Mouse (Mus musculus): ENCODE measurements around the gene Hist1h2bg.
"Not testable (repeated sequence)": the region's sequence is repeated elsewhere in the genome, so short reads cannot be mapped to it uniquely, and the experiment has no call there.

The Hist1h2bg gene

DNA sequence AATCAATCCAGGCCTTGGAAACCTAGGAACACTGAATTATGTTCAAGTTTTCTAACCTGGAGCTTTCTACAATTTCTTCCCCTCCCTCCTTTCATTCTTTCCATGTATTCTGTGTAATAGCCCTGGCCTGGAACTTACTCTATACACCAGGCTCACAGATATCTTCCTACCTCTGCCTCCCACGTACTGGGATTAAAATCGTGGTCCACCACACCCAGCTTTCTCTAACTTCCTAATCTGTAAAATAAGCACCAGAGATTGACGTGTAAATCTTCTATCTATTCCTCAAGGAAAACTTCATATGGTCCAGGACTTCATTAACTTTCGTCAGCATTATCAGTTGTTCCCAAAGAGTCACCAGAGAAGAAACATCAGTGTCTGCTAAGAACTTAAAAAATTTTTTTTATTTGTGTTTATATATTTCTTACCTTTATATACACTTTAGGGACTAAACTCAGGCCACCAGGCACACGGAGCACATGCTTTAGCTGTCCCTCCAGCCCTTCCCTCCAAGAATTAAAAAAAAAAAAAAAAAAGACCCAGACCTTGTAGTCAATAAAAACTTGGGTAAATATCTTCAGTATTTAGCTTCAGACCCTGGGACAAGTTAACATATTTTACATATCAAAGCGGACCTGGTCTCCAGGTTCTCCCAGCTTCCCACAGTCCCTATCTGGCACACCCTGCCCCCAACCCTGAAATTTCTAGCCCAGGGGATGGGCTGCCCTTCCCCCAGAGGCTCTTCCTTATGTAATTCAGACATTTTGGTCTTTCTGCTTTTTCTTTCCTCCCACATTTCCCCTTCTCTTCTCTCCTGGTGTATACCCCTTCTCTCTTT, 11.2 kb downstream of the Hist1h2bg start:
- DNase-seq (ENCODE audit: low spot score in 2 of 2): no peak

DNA sequence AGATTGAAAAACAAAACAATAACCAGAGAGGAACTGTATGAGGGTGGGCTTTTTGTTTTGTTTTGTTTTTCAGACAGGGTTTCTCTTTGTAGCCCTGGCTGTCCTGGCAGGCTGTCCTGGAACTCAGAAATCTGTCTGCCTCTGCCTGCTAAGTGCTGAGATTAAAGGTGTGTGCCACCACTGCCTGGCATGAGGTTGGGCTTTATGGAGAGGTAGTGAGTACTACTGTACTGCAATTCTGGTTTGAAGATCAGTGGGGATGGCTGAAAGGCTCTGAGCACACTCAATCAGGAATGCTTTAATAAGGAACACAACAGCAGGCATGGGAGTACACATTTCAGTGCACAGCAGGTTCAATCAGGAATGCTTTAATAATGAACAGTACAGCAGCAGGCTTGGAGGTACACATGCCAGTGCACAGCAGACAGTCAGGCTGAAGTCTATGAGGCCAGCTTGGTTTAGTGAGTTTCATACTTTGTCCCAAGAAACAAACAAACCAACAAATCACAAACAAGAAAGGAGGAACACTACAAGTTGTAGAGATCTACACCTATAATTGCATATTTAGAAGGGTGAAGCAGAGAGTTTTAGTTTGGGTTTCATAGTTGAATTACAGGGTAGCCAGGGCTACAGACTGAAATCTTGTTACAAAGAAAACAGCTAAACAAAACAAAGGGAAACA, 12.3 kb downstream of the Hist1h2bg start:
- DNase-seq (ENCODE audit: low spot score in 2 of 2): no peak

DNA sequence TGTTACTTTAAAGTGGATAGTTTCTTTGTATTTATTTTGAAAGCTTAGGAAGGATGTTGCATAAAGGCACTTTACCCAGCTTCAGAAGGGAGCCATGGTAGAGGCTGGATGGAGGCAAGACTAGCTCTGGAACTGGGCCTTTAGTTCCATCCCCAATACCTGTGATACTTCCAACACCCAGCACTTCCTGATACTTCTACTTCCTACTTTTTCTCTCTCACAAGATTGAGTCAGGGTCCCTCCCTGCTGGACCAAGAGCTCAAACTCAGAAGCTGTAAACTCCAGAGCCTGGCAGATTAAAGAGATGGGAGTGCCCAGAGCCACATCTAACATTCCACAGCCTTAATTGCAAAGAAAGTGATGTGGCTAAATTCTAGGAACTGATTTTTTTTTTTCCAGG, 13.1 kb downstream of the Hist1h2bg start:
- DNase-seq (ENCODE audit: low spot score in 2 of 2): no peak

DNA sequence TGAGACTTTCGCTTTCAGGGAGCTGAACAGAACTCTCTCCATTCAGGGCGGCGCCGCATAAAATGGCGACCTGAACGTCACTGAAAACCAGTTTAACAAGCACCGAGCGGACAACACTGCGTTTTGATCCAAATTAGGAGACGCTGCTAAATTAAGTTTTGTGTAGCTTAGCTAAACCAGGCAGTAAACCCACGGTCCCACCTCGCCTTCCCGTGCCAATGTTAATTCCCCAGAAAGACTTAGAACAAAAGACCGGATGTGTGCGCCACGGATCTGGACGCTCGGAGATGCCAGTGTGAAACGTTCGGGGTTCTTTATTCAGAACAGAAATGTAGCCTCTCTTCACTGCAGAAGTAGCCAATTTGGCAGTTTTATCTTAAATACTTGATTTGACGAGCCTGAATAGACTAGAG, 13.8 kb downstream of the Hist1h2bg start:
- peak; percentile 52 to 53 for DNase-seq (ENCODE audit: low spot score in 2 of 2)

DNA sequence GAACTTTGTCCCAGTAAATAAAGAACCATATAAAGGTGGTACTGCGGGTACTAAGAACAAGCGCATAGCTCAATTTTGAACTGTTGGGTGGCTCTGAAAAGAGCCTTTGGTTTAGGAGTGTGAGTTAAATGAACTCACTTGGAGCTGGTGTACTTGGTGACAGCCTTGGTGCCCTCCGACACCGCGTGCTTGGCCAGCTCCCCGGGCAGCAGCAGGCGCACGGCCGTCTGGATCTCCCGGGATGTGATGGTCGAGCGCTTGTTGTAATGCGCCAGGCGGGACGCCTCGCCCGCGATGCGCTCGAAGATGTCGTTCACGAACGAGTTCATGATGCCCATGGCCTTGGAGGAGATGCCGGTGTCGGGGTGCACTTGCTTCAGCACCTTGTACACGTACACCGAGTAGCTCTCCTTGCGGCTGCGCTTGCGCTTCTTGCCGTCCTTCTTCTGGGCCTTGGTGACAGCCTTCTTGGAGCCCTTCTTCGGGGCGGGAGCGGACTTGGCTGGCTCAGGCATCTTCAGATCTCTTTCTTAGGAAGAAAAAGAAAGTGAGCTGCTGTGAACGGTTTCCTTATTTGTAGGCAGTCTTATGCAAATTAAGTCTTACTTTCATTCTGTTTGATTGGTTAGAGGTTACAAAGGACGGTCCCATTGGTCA, 14.4 kb downstream of the Hist1h2bg start:
- DNase-seq (ENCODE audit: low spot score in 2 of 2): peak; percentile 42 to 50

- no peak for DNase-seq (ENCODE audit: low spot score in 2 of 2)
Measured at GRCm38 (mm10) chr13:23586099-23586939, 15.1 kb downstream of the Hist1h2bg start.

GRCm38 (mm10) chr13:23586940-23587225, 15.7 kb downstream of the Hist1h2bg start:
- DNase-seq (ENCODE audit: low spot score in 2 of 2): no peak

DNA sequence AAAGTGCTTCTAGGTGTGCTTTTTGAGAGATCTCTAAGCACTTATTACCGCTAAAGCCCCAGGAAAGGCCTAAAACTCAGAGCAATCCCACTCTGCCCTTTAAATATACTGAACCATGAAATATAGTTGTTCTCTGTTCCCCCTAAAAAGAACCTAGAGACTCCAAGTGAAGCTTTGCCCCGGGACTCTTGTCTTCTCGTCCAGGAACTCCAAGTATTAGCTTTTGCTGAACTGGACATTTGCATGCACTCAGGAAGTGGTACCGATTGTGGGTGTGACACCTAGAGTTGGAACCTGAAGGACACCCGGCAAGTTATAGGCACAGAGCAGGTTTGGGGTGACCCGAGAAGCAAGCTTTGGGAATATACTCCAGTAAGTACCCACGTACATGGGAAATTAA, 20.0 kb downstream of the Hist1h2bg start:
- no peak for DNase-seq (ENCODE audit: low spot score in 2 of 2)

- not testable (repeated sequence) for DNase-seq (ENCODE audit: low spot score in 2 of 2)
Measured at GRCm38 (mm10) chr13:23591886-23592285, 20.7 kb downstream of the Hist1h2bg start.

GRCm38 (mm10) chr13:23592614-23593013, 21.4 kb downstream of the Hist1h2bg start:
- no peak for DNase-seq (ENCODE audit: low spot score in 2 of 2)

GRCm38 (mm10) chr13:23593051-23593770, 22.0 kb downstream of the Hist1h2bg start:
- no peak for DNase-seq (ENCODE audit: low spot score in 2 of 2)

DNA sequence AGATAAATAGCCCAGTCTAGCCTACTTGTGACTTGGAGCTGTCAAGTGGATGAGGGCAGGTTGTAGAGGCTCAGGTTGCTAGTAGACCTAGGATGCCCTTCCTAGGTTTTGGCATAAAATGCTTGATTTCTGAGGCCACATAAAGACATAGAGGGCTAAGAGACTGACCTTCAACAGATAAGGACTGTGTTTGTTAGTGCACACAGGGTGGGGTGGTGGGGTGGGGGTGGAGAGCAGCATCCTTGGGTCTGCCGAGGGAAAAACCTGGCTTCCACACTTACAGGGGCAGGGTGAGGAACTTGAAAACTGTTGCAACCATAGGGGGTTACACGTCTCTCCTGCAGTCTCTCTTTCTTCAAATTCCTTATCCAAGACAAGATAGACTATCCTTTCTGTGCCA, 24.0 kb downstream of the Hist1h2bg start:
- no peak for DNase-seq (ENCODE audit: low spot score in 2 of 2)

- DNase-seq (ENCODE audit: low spot score in 2 of 2): no peak
Measured at GRCm38 (mm10) chr13:23595622-23596372, 24.6 kb downstream of the Hist1h2bg start.

DNA sequence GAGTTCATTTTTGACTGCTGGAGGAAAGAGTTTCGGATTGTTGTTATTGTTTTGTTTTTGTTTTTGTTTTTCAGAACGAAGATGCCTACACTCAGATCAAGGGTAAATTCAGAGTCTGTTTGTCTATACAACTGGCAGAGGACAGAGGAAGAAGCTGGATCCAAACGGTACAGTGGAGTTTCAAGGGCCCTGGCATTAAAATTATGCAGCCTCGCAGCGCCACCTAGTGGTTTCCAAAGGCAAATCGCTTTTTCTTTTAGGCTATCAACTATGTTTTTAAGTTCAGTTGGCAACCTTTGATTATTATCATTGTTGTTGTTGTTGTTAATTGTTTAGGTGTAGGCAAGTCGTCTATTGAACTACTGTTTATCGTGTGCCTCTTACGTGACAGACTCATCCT, 26.8 kb downstream of the Hist1h2bg start:
- peak; percentile 43 to 67 for DNase-seq (ENCODE audit: low spot score in 2 of 2)

DNA sequence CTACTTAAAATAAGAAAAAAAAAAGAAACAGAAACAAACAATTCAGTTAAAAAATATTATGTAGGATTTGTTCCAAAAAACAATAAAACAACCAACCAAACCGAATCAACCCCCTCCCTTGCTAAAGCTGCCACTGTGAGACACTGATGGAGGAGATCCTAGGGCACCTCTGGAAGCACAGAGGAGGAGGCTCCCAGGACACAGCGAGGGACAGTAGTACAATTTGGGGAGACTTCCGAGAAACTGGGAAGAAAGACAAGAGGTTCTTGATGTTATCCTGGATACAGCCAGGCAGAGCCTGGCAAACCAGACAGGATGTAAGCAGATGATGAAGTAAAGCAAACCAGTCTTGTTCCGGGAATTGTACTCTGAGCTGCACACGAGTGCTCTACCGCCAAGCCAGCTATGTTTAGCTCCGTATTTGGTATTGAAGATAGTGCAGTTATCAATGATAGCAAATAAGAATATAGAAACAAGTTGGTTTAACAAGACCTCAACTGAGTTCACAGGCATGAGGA, 32.0 kb downstream of the Hist1h2bg start:
- no peak for DNase-seq (ENCODE audit: low spot score in 2 of 2)

DNA sequence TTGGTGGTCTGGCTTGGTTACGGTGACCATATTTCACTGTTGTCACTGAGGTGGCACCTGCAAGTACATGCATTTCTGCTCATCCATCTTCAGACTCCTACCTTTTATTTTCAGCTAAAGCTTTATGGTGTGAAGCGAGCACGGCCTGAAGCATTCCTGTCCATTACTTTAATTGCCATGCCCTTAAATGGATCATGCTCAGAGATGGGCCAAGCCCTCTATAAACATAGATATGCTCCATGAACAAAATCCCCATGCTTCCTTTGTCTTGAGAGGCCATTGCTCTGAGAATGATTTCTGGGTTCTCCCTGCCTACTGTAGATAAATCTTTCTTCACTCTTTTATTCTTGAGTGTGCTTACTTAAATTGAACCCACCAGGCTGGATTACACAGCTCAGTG, 33.3 kb downstream of the Hist1h2bg start:
- no peak for DNase-seq (ENCODE audit: low spot score in 2 of 2)

DNA sequence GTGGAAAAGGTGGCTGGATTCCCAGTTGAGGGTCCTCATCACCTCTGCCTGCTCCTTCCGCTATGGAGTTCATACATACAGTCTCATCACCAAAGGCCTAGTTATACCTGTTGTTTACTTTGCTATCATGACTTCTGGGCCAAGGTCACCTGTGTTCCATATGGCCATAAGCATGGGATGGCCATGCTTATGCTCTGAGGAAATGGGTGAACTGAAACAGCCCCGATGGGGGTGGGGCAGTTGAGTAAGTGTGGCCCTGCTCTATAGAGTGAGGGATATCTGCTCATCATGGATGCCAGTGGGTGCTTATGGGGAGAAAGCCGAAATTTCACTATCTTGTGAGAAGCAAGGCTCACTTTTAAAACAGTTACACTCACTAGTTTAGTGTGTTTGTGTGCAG, 33.9 kb downstream of the Hist1h2bg start:
- DNase-seq (ENCODE audit: low spot score in 2 of 2): no peak

GRCm38 (mm10) chr13:23609209-23609608, 38.0 kb downstream of the Hist1h2bg start:
- DNase-seq (ENCODE audit: low spot score in 2 of 2): no peak

GRCm38 (mm10) chr13:23609844-23610243, 38.6 kb downstream of the Hist1h2bg start:
- no peak for DNase-seq (ENCODE audit: low spot score in 2 of 2)

GRCm38 (mm10) chr13:23610393-23610792, 39.2 kb downstream of the Hist1h2bg start:
- no peak for DNase-seq (ENCODE audit: low spot score in 2 of 2)

All from frontal cortex, postnatal 25 days (tissue).